Mouse (Mus musculus) erythroblast, embryonic 14.5 days (primary cell): ENCODE data around the gene Foxo3.

Source experiments
- GATA1 ChIP-seq: IDR thresholded peaks from 2 replicates; pipeline ENCODE4 v1.6.1; 2012; ENCODE audit warnings: low read length, inconsistent platforms, mixed read lengths
- TAL1 ChIP-seq: IDR thresholded peaks from 3 replicates; pipeline ENCODE4 v1.6.1; 2012; ENCODE audit warnings: low read length, inconsistent platforms, mixed read lengths

DNA sequence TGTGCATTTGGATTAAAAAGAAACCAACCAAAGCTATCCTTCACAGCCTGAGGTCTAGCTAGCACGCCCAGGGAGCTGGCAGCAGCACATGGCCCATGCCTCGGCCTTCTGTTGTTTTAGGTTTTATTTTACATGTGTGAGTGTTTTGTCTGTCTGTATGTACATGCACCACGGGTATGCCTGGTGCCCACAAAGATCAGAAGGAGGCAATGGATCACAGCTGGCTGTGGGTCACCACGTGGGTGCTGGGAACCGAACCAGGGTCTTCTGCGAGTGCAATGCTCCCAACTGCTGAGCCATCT is 36.8 kb downstream of the Foxo3 start:
- no peak for TF ChIP-seq GATA1
- no peak for TF ChIP-seq TAL1
